Mouse (Mus musculus): ENCODE measurements around the gene Dimt1.

- TF ChIP-seq POLR2A (IDR thresholded peaks at IDR 0.05; ENCODE audit: insufficient read length, low read depth) (peak; percentile 72), POLR2AphosphoS2 (IDR thresholded peaks at IDR 0.05; ENCODE audit: insufficient read length, low read depth) (peak; percentile 53), MAX (IDR thresholded peaks at IDR 0.05; ENCODE audit: low read depth) (no peak), TCF12 (IDR thresholded peaks at IDR 0.05; ENCODE audit: insufficient read depth, poor library complexity, severe bottlenecking) (no peak), SRF (IDR thresholded peaks at IDR 0.05; ENCODE audit: control insufficient read depth, insufficient read length, low read depth) (peak; percentile 24), CEBPB (IDR thresholded peaks at IDR 0.05; ENCODE audit: insufficient read depth, poor library complexity, severe bottlenecking) (no peak)
Observed at GRCm38 (mm10) chr13:106936256-106937137, 10.4 kb upstream of the Dimt1 start, which contains the start of gene Ipo11.

Data from myocyte (in vitro differentiated cells).